Mouse (Mus musculus) hematopoietic multipotent progenitor cell, adult 10-12 weeks (in vitro differentiated cells): ENCODE data around the gene Tax1bp1. TPM values are rescaled to one million over a fixed set of nuclear protein-coding genes. Genes with fewer than 3 reads are reported as not detected.

Experiments
- polyA plus RNA-seq: library from polyadenylated mRNA; stranded (reverse); fragments of >175 nt; gene quantifications from 2 replicates; pipeline ENCODE4 v1.2.3, GENCODE M21; 2012; ENCODE audit warnings: low replicate concordance

The Tax1bp1 gene
- 14.5 and 30.6 TPM in 2 replicates for polyA plus RNA-seq

GRCm38 (mm10) chr6:52713104-52713896 lies at the start of gene Tax1bp1:
Gene Tax1bp1, plus strand, starts transcription at chr6:52713729.

Other genes with a start within 250 kb of the Tax1bp1 start
- gene Hibadh, start 73.3 kb upstream of the Tax1bp1 start, polyA plus RNA-seq: 8.2 and 8.4 TPM in 2 replicates